Mouse (Mus musculus) layer of hippocampus, postnatal 14 days (tissue): ENCODE data around the gene Trpv2. TPM values are rescaled to one million over a fixed set of nuclear protein-coding genes. Genes with fewer than 3 reads are reported as not detected.

Experiments
- DNase-seq, 2 experiments: peaks; one replicate each; pipeline ENCODE4 v3.0.0; 2021 to 2022; ENCODE audit warnings: low spot score in 2 of 2, mixed read lengths in 1 of 2
- total RNA-seq, 2 experiments: library from RNA; stranded (reverse); gene quantifications; 2 replicates each; pipeline ENCODE4 v1.2.3; 2021

Trpv2 gene
- total RNA-seq, 2 experiments from 2014 or later: 18.4 to 21.5 TPM

GRCm38 (mm10) chr11:62602619-62603311 lies 28.5 kb downstream of the Trpv2 start:
- DNase-seq: peak; percentile 97 to 98

GRCm38 (mm10) chr11:62603312-62604056 lies 29.2 kb downstream of the Trpv2 start:
- no peak for DNase-seq

GRCm38 (mm10) chr11:62604123-62604706 lies 29.9 kb downstream of the Trpv2 start:
- DNase-seq: no peak

- DNase-seq: no peak
Observed at GRCm38 (mm10) chr11:62604886-62605618, 30.8 kb downstream of the Trpv2 start.

GRCm38 (mm10) chr11:62605619-62606298 lies 31.5 kb downstream of the Trpv2 start:
- DNase-seq: no peak

- DNase-seq: no peak
Observed at GRCm38 (mm10) chr11:62606299-62607169, 32.2 kb downstream of the Trpv2 start.

- DNase-seq: no peak
Observed at GRCm38 (mm10) chr11:62607170-62607951, 33.1 kb downstream of the Trpv2 start.

- DNase-seq: no peak
Observed at GRCm38 (mm10) chr11:62607952-62608201, 33.6 kb downstream of the Trpv2 start.

GRCm38 (mm10) chr11:62608826-62609675 lies 34.8 kb downstream of the Trpv2 start:
- no peak for DNase-seq

- no peak for DNase-seq
Observed at GRCm38 (mm10) chr11:62610304-62610703, 36.0 kb downstream of the Trpv2 start.

GRCm38 (mm10) chr11:62612604-62613003 lies 38.3 kb downstream of the Trpv2 start:
- no peak for DNase-seq

GRCm38 (mm10) chr11:62613657-62614365 lies 39.5 kb downstream of the Trpv2 start:
- DNase-seq: peak; percentile 95 to 97

GRCm38 (mm10) chr11:62614876-62615410 lies 40.7 kb downstream of the Trpv2 start:
- no peak for DNase-seq

- no peak for DNase-seq
Observed at GRCm38 (mm10) chr11:62615456-62615855, 41.2 kb downstream of the Trpv2 start.

- DNase-seq: no peak
Observed at GRCm38 (mm10) chr11:62621079-62621478, 46.8 kb downstream of the Trpv2 start.

- no peak for DNase-seq
Observed at GRCm38 (mm10) chr11:62621586-62622283, 47.4 kb downstream of the Trpv2 start.

- DNase-seq: no peak
Observed at GRCm38 (mm10) chr11:62622850-62623249, 48.6 kb downstream of the Trpv2 start.
